In the genomic region with DNA sequence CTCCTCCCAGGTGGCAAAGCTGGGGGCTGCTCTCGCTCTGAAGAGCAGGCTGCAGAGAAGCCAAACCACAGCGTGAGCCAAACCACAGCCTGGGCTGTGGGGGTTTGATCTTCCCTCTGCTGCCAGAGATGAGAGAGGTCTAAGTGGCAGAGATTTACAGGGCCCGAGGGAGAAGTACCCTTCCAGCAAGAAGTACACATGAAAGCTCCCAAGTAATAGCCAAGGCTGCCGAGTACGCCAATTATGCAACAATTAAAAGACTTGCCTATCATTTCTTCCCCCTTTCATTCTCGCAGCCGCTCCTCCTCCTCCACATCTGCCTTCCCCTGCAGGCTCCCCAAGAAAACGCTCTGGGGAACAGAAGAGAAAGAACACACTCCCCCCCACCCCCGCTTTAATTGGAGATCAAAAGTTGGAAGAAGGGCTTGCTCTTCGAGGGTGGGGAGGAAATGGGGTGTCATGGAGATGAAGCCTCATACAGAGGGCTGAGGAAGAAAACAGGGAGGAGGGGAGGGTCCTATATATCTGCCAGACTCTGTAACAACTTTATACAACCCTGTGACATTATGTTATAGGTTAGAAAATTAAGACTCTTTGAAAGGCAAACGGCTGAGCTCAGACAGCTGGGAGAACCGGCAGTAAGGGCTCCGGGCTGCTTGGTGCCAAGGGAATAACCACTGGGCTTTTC, we compare ENCODE assay signal across 9 mouse cellular contexts. TPM values are rescaled to one million over a fixed set of nuclear protein-coding genes. Genes with fewer than 3 reads are reported as not detected.
DNase-seq lines count a peak whose midpoint lies in the region; ATAC-seq and TF ChIP-seq lines count a peak whose summit lies in the region.
"Had no signal": no experiment of that assay in that cellular context is flagged by ENCODE, and none has a peak within 500 bp of the region (broad histone marks: within the 10 kb centered on the region; RNA-seq: fewer than 3 reads in every experiment).

No protein-coding gene starts in this region.

- WGBS in hindbrain, postnatal 0 days, result 12% methylated on average over 13 of the region's 13 CpGs
- WGBS in hindbrain, embryonic 12.5 days, result 35% methylated on average over 13 of the region's 13 CpGs
- WGBS in thymus, adult 2 months, result 13% methylated on average over 13 of the region's 13 CpGs
- WGBS in intestine, embryonic 16.5 days, result 30% methylated on average over 13 of the region's 13 CpGs

- no peak overlapping the region for H3K4me3 ChIP-seq in hindbrain, postnatal 0 days (ENCODE audit: low read length)
- H3K4me3 ChIP-seq in hindbrain, embryonic 12.5 days, result no peak overlapping the region
- H3K4me3 ChIP-seq in thymus, adult 2 months (ENCODE audit: control insufficient read depth, insufficient read depth, low read length), result no peak overlapping the region
- H3K4me3 ChIP-seq in intestine, embryonic 16.5 days (ENCODE audit: low read length), result no peak overlapping the region

- peak; percentile 53; the same call in 1 of the 2 replicates for ATAC-seq in hindbrain, postnatal 0 days
- ATAC-seq in hindbrain, embryonic 12.5 days (ENCODE audit: low FRiP score), result no peak
- ATAC-seq in intestine, embryonic 16.5 days, result no peak

- H3K36me3 ChIP-seq in hindbrain, postnatal 0 days (ENCODE audit: insufficient read depth, low read length), result no peaks in the 10 kb centered on the region
- no peaks in the 10 kb centered on the region for H3K36me3 ChIP-seq in hindbrain, embryonic 12.5 days
- no peaks in the 10 kb centered on the region for H3K36me3 ChIP-seq in thymus, adult 2 months (ENCODE audit: control insufficient read depth, insufficient read depth, low read length)
- no peaks in the 10 kb centered on the region for H3K36me3 ChIP-seq in intestine, embryonic 16.5 days (ENCODE audit: control insufficient read depth, insufficient read depth, low read length)

- peak overlapping the region; percentile 19 for H3K4me2 ChIP-seq in hindbrain, postnatal 0 days (ENCODE audit: low read depth, low read length)
- no peak overlapping the region for H3K4me2 ChIP-seq in hindbrain, embryonic 12.5 days (replicated peaks)
- H3K4me2 ChIP-seq in intestine, embryonic 16.5 days (ENCODE audit: low read depth, low read length), result no peak overlapping the region

- DNase-seq in hindbrain, postnatal 0 days (ENCODE audit: low spot score), result peak; percentile 56
- peak; percentile 18 for DNase-seq in thymus, adult 2 months
- DNase-seq in thymus, adult 18-20 months, result no peak
- DNase-seq in kidney, postnatal 14 days, result peak; percentile 30
- DNase-seq in cerebellum, postnatal 14 days, result no peak
- no peak for DNase-seq in urinary bladder, adult 18-20 months (ENCODE audit: low spot score in 2 of 2)
- DNase-seq: heart, postnatal 36 days had no signal

- no peaks in the 10 kb centered on the region for H3K27me3 ChIP-seq in hindbrain, postnatal 0 days (ENCODE audit: insufficient read depth, low read length)
- no peaks in the 10 kb centered on the region; the same call in 1 of the 2 replicates for H3K27me3 ChIP-seq in hindbrain, embryonic 12.5 days
- H3K27me3 ChIP-seq in thymus, adult 2 months (ENCODE audit: control insufficient read depth, insufficient read depth, low read length), result no peaks in the 10 kb centered on the region
- H3K27me3 ChIP-seq in intestine, embryonic 16.5 days (replicated peaks; ENCODE audit: control insufficient read depth, insufficient read depth, low read length), result no peaks in the 10 kb centered on the region

- no peak overlapping the region for H3K27ac ChIP-seq in hindbrain, postnatal 0 days
- H3K27ac ChIP-seq in hindbrain, embryonic 12.5 days, result no peak overlapping the region
- no peak overlapping the region for H3K27ac ChIP-seq in thymus, adult 2 months (ENCODE audit: control insufficient read depth, insufficient read depth, low read length)
- no peak overlapping the region for H3K27ac ChIP-seq in intestine, embryonic 16.5 days (ENCODE audit: low read length)

- TF ChIP-seq POLR2A in thymus, adult 2 months (IDR thresholded peaks at IDR 0.05; ENCODE audit: control insufficient read depth, extremely low read depth, insufficient read depth, low read length, poor library complexity), result no peak

- TF ChIP-seq CTCF in hindbrain, postnatal 0 days (IDR thresholded peaks at IDR 0.05; ENCODE audit: low read depth), result no peak
- no peak for TF ChIP-seq CTCF in thymus, adult 2 months (IDR thresholded peaks at IDR 0.05; ENCODE audit: borderline replicate concordance, control insufficient read depth, extremely low read depth, insufficient read depth, low read length, poor library complexity)

- H3K4me1 ChIP-seq in hindbrain, postnatal 0 days (ENCODE audit: insufficient read depth, low read length), result peaks cover 20% of the 10 kb centered on the region
- H3K4me1 ChIP-seq in hindbrain, embryonic 12.5 days, result peaks cover 38% of the 10 kb centered on the region
- peaks cover 5% of the 10 kb centered on the region; the same call in 1 of the 2 replicates for H3K4me1 ChIP-seq in thymus, adult 2 months (replicated peaks; ENCODE audit: control insufficient read depth, insufficient read depth, low read length)
- peaks cover 15% of the 10 kb centered on the region for H3K4me1 ChIP-seq in intestine, embryonic 16.5 days (ENCODE audit: control insufficient read depth, insufficient read depth, low read length)

- H3K9me3 ChIP-seq in hindbrain, postnatal 0 days (ENCODE audit: low read length), result no peaks in the 10 kb centered on the region
- no peaks in the 10 kb centered on the region for H3K9me3 ChIP-seq in hindbrain, embryonic 12.5 days (replicated peaks)
- no peaks in the 10 kb centered on the region for H3K9me3 ChIP-seq in intestine, embryonic 16.5 days (ENCODE audit: control insufficient read depth, low read length)

- H3K9ac ChIP-seq in hindbrain, postnatal 0 days (replicated peaks; ENCODE audit: low read length), result no peak overlapping the region
- no peak overlapping the region for H3K9ac ChIP-seq in hindbrain, embryonic 12.5 days
- no peak overlapping the region for H3K9ac ChIP-seq in intestine, embryonic 16.5 days (ENCODE audit: low read depth, low read length)

RNA-seq across cellular contexts. Expression of gene Ube2t, which starts 56.9 kb away (rescaled TPM):
- total RNA-seq in hindbrain, postnatal 0 days (2014; rRNA removed), result 4.5 and 5.3 TPM in 2 replicates
- polyA plus RNA-seq in hindbrain, postnatal 0 days (2015; fragmentation: Nextera tagmentation; extraction: Ambion mirVana), result 9.7 and 10.2 TPM in 2 replicates
- polyA plus RNA-seq in hindbrain, embryonic 12.5 days (2016; fragmentation: Nextera tagmentation; extraction: Ambion mirVana), result 26.6 and 30.8 TPM in 2 replicates
- polyA plus RNA-seq in thymus, adult 2 months (2012; rRNA removed), result 15.1 and 22.9 TPM in 2 replicates
- polyA plus RNA-seq in intestine, embryonic 16.5 days (2015; fragmentation: Nextera tagmentation; extraction: Ambion mirVana), result 23.2 and 28.4 TPM in 2 replicates

Comparison
In these comparisons a context has a peak if more than half of its experiments do, and no peak if none do; other contexts are left out.
1. DNase-seq: peak in hindbrain, postnatal 0 days (single experiment), thymus, adult 2 months (single experiment) and kidney, postnatal 14 days (single experiment); none in thymus, adult 18-20 months (0 of 2), cerebellum, postnatal 14 days (0 of 2) and urinary bladder, adult 18-20 months (0 of 2).